Mouse (Mus musculus) ovary, adult 18-20 months (tissue): ENCODE measurements around the gene Iqca.

ENCODE experiments used
- DNase-seq: peaks from one replicate; pipeline ENCODE4 v3.0.0; 2022; ENCODE audit warnings: low spot score, mixed read lengths

The Iqca gene

DNA sequence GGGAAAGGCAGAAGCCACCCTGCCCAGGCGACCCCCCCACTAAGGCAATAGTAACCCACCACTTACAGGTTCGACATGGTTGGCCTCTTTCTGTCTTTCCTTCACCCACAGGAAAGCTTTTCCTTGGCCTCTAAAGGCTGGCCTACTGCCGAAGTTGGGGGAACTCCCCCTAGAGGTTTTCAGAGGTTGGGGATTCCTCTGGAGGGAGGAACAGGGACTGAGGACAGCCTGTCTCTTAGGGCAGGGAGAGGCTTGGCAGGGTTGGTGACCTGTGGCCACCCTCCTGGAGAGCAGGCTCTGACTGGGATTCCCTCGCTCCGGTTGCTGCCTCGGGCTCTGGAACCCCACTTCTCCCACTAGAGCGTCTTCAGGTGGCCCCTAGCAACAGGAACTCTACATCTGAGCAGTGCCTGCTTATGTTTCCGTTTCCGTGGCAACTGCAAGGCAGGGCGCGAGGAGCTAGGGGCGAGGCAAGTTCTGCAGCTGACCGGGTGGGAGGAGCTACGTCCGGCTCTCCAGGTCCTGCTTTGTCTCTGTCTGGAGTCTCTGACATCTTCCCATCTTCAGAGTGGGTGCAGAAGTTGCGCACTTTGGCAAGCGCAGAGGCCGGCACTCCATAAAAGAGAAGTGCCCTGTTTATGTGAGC lies at the start of gene Iqca:
Iqca (minus strand) TSS at position 303 of the 646 bp plus-strand sequence.
- peak; percentile 71 for DNase-seq

DNA sequence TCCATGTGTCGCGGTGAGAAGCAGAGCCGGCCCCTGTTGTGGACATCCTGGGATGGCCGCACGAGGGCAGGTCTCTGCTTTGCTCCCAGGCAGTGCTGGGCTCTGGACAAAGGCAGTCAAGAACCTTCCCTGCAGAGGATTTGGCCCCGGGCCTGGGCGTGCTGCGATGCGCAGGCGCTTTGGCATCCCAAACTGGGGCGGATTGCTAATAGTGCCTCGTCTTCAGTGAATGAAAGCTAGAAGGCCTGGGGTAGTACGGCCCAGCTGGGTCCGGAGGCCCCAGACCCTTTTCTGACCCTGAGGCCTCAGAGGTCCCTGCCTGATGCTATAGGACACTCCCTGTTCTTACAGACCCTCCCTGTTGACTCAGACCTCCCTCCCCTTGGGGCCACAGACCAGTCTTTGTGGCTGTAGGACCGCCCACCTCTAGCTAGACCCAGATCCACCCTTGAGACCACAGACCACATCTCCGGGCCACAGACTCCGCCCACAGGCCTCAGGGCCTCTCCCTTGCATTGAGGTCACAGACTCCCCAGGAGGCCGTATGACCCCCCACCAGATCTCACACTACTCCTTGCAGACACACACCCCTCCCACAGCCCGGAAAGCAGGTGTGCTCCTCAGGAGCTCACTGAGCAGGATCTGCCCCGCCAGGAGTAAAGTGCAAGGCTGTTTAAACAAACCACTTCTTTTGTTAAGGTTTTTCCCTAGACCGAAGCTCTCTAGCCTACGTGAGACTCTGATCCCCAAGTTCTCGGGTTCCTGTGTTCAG lies 49.2 kb upstream of the Iqca start:
- no peak for DNase-seq

GRCm38 (mm10) chr1:90201655-90202054 lies 48.5 kb upstream of the Iqca start:
- DNase-seq = no peak

DNA sequence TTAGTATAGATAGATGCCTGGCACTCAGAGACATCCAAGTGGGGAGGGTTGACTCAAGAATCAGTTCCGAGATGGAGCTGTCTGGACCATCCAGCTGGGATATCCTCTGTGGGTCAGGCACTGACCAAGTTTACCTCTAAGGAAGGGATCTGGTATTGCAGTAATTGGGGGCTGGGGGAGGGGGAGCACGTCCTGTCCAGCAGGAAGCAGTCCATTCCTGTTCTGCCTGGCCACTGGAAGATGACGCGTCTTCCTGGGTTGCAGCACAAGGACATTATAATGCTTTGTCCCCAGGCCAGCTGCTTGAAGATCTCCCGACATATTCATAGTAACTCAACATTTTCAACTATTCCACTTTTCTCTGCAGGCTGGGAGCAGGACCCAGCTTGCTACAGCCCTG lies 48.0 kb upstream of the Iqca start:
- DNase-seq = no peak

- DNase-seq = no peak
These were observed 35.8 kb upstream of the Iqca start for GRCm38 (mm10) chr1:90189046-90189445.

DNA sequence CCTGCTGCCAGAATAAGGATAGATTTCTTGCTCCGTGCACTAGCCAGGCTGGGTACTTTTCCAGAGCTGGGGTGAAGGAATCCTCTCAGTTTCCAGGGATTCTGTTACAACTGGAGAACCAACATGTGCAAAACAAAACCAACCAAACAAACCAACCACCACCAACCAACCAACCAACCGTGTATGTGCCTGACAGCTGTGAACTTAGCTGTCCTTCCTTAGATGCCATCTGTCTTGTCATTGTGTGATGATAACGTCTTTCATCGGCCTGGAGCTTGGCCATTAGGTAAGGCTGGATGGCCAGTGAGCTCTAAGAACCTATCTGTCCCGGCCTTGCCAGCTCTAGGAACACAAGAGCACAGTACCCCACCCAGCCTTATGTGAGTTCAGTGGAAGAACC lies 33.7 kb upstream of the Iqca start:
- no peak for DNase-seq

DNA sequence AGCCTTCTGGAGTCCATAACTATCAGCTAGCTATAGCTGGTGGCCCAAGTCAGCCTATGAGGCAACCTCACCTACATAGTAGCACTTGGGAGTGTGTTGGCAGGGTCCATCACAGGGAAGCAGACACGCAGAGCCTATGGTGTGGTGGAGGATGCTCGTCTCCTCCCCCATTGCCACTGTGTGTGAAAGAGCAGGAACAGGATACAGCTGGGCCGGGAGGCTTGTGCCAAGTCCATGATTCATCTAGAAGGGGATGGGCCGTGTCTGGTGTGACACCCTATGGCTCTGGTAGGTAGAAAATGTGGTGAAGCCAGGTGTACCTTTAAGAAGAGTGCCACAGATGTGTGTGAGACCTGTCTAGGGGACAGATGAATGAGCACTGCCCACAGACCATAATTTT lies 33.0 kb upstream of the Iqca start:
- DNase-seq = no peak

DNA sequence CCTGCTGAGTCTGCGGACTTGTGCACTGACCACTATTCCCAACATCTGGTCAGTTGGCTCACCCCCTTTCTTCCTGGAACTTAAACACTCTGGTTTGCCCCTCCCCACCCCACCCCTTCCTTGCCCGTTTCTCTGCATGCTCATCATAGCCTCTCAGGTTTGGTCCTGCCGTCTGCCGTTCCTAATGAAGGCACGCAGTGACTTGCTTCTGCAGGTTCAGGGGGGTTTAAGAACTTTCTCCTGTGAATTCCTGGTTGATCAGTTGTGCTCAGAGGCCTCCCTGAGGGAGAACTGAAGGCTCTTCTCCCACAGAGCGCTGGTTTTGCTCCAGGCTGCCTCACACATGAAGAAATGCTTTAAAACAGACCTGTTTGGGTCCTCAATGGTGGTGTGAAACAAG lies 30.4 kb upstream of the Iqca start:
- DNase-seq = no peak

DNA sequence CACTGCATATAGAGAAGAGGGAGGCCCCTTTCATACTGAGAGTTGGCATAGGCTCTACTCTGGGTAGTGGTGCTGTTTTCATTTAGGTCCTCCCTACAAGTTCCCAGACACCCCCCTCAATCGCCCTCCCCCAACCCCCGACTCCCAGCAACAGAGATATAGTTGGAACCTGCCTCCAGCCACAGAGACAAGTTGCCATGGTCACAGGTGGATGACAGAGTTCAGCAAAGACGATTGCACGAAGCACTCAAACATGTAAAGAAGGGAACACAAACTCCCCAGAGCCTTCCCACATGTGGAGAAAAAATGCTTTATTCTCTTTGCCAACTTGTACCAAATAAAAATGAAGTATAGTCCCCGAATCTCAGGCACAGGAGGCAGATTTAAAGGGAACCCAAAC lies 29.3 kb upstream of the Iqca start:
- DNase-seq = no peak

- no peak for DNase-seq
These were observed 27.9 kb upstream of the Iqca start for GRCm38 (mm10) chr1:90180966-90181699.

DNA sequence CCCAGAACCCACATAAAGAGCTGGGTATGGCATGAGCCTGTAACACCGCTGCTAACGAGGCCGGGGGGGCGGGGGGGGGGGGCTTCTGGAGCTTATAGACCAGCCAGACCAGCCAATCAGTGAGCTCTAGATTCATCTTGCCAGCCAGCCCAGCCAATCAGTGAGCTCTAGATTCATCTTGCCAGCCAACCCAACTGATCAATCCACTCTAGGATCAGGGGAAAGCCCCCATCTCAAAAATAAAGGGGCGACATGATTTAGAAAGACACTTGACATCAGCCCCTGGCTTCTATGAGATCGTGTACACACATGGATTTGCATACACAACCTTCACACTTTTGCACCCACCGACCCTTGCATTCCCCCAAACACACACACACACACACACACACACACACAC lies 27.3 kb upstream of the Iqca start:
- no peak for DNase-seq

GRCm38 (mm10) chr1:90177978-90178377 lies 24.8 kb upstream of the Iqca start:
- DNase-seq = no peak

- DNase-seq = no peak
These were observed 24.4 kb upstream of the Iqca start for GRCm38 (mm10) chr1:90177565-90177964.

DNA sequence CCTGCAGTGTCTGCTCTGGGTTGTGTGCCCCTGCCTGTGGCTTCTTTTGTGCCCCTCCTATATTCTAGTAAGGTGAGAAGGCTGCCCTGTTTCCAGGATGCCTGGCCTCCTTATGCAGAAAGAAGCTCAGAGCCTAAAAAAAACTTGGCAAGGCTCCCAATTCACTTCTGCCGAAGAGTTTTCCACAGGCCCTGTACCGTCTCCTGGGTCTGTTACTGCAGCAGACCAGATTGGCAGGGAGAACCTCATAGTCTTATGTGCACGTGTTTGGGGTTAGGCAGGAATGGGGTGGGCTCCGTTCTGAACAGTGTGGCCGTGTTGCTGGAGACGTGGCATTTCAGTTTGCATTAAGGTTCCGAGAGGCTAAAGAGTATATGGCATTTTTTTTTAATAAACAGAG lies 23.0 kb upstream of the Iqca start:
- DNase-seq = no peak

GRCm38 (mm10) chr1:90174338-90174737 lies 21.1 kb upstream of the Iqca start:
- no peak for DNase-seq

GRCm38 (mm10) chr1:90164319-90164718 lies 11.1 kb upstream of the Iqca start:
- DNase-seq = no peak

DNA sequence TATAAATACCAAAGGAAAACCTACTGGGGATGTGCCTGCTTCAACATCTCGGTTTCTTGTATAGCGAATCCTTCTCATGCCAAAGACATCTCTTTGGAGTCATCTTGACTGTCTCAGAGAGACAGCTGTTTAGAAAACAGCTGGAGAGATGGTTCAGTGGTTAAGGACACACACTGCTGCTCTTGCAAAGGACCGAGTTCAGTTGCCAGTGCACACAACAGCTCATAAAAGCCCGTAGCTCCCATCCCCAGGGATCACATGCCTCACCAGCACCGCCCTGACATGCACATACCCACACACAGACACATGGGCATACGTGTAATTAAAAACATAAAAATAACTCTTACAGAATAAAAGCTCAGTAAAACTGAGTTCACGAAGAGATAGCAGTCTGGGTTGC lies 10.0 kb upstream of the Iqca start:
- no peak for DNase-seq

GRCm38 (mm10) chr1:90162379-90162857 lies 9.2 kb upstream of the Iqca start:
- no peak for DNase-seq

GRCm38 (mm10) chr1:90161623-90162022 lies 8.4 kb upstream of the Iqca start:
- no peak for DNase-seq

DNA sequence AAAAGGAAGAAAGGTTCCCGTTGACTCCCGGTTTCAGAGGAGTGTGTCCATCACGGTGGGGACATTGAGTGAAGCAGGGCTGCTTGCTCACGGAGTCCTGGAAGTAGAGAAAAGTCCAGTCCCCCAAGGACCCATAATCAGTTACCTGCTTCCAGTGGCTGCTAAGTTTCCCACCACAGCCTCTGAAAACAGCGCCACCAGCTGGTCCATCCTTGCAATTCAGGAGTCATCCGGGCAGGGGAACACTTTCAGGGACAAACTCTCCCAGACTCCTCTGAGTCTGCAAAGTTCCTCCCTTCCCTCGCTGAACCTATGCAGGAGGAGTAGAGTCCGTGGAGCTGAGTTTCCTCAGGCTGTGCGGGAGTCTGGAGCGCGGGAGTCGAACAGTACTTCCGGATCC lies 6.7 kb upstream of the Iqca start:
- no peak for DNase-seq

DNA sequence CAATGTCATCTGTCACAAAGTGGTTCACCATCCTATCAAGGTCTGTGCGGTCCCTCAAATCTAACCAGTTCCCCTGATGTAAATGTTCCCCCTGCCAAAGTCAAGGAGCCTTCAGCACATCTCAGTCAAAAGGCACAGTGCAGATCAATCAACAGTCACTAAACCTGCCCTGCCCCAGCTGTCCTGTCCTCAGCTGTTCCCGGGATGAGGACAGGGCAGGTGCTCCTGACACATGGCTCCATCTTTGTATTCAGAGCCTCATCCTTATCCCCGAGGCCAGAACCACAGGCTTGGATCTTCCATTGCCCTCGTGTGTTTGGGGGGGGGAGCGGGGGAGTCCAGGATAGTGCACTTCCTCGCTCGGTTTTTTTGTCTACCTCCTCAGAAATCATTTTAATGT lies 3.4 kb upstream of the Iqca start:
- DNase-seq = no peak

DNA sequence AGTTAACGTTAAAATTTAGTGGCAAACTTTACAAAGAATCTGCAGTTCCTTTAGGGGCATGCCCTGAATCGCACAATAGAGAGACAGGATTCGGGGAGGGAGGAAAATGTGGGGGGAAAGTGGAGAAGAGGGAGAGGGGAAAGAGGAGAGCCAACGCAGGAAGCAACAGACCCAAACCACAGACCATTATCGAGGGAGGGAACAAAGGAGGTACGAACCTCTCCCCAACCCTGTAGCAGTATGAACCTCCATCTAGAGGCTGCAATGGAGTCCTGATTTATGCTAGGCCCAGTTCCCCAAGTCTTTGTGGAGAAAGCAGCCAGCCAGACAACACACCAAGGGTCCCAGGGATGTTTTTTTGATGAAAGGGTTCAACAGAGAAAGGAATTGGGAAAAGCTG lies 586 bp upstream of the Iqca start:
- DNase-seq = no peak

DNA sequence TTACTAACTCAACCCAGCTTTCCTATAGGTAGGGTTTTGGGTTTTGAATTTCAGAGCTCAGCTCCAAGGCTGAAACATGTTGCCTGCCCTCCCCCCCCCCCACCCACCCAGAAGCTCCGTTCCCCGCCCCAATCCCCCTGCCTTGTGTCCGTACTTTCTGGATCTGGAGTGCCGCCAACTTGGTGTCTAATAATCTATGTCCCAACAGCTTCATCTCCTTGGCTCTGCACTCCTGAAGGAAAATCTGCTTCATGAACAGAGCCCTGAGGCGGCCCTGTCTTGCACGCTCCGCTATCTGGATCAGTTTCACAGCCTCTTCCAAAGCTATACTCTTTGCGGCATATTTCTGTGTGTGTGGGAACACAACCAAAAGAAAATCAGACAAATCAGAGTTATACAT lies 13.5 kb downstream of the Iqca start:
- DNase-seq = no peak
